Mouse (Mus musculus) cerebellum, adult 11-12 months (tissue): ENCODE data around the gene Spata2l.
"Not testable (repeated sequence)": the region's sequence is repeated elsewhere in the genome, so short reads cannot be mapped to it uniquely, and the experiment has no call there.

Experiments used
- DNase-seq: peaks from one replicate; pipeline ENCODE4 v3.0.0; 2022

Gene Spata2l

GRCm38 (mm10) chr8:123244382-123244781, 8.3 kb upstream of the Spata2l start:
- DNase-seq, result no peak

GRCm38 (mm10) chr8:123243053-123243452, 7.0 kb upstream of the Spata2l start:
- no peak for DNase-seq

GRCm38 (mm10) chr8:123242107-123242923, 6.3 kb upstream of the Spata2l start:
- DNase-seq, result no peak

- no peak for DNase-seq
Observed at GRCm38 (mm10) chr8:123239398-123239797, 3.4 kb upstream of the Spata2l start.

DNA sequence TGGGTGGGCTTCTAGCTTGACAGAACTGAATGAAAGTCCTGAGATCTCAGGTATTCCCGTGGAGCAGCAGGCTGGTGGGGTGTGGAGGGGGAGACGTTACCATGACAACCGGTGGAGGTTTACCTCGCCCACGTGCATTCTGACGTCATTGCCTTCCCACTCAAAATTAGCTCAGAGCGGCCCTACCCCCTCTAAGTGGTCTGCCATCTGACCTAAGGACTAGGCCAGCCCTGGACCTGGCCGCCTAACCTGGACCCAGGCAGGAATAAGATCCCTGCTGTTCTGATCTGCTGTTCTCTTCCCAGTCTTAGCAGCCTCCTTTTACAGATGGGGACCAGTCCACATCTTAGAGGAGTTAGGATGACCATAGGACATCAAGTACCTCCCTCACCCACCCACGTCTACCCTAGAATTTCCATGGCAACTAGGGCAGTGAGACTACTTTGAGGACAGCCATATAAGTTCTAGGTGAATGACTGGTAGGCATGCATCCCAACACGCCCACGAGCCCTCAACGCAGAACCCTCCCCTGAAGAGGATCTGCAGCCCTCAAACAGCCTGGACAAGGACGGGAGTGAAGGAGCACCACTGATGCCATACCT, 1.0 kb downstream of the Spata2l start:
- DNase-seq, result peak; percentile 68

DNA sequence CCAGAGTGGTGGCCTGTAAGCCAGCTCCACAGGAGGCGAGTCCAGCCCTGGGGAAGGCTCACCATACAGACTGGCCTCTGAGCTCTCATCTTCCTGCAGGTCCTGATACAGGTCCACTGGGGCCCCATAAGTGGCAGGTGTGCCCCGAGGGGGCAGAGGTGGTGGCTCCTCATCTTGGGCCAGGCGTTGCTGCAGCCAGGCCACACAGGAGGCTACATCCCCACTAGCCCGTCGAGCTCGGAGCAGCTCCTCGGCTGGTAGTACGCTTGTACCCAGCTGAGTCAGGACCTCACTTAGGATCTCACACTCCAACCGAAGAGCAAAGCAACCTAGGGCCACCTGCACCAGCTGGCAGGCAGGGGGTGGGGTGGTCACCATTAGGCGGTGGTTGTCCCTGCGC, 2.3 kb downstream of the Spata2l start:
- DNase-seq, result no peak

- DNase-seq, result no peak
Observed at GRCm38 (mm10) chr8:123233300-123233699, 2.7 kb downstream of the Spata2l start.

DNA sequence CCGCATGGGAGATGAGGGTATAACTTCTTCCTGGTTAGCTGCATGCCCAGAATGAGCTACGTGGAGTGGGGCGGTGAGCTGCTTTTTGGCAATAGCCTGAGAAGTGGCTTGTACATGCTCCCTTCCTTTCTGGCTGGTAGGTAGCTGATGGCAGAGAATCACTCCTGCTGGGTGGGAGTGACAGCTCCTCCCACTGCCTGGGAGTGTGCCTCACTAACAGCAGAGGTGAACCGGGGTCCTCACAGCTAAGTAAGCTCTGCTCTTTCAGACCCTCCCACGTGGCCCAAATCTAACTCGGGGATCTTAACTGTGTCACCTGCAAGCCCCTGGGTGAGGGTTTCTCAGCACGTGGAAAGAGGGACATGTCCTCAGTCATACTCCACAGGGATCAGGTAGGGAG, 3.5 kb downstream of the Spata2l start:
- no peak for DNase-seq

DNA sequence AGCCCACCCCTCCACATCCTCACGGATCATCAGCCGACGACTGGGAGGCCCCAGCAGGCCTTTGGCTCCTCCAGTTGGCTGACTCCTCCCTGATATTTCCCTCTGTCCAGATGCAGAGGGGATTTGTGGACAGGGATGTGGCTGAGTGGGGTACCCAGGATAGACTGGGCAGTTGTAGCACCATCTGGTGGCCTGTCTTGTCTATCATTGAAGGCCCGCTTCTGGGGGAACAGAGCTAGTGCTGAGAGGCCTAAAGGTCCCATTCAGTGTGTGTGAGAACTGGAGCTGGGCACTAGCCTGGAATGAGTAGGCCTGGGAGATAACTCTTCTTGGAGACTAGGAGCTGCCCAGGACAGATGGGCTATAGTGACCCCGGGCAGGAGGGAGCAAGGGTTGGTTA, 4.3 kb downstream of the Spata2l start:
- no peak for DNase-seq

GRCm38 (mm10) chr8:123230326-123230725, 5.7 kb downstream of the Spata2l start:
- not testable (repeated sequence) for DNase-seq

- DNase-seq, result no peak
Observed at GRCm38 (mm10) chr8:123228416-123228815, 7.6 kb downstream of the Spata2l start.

DNA sequence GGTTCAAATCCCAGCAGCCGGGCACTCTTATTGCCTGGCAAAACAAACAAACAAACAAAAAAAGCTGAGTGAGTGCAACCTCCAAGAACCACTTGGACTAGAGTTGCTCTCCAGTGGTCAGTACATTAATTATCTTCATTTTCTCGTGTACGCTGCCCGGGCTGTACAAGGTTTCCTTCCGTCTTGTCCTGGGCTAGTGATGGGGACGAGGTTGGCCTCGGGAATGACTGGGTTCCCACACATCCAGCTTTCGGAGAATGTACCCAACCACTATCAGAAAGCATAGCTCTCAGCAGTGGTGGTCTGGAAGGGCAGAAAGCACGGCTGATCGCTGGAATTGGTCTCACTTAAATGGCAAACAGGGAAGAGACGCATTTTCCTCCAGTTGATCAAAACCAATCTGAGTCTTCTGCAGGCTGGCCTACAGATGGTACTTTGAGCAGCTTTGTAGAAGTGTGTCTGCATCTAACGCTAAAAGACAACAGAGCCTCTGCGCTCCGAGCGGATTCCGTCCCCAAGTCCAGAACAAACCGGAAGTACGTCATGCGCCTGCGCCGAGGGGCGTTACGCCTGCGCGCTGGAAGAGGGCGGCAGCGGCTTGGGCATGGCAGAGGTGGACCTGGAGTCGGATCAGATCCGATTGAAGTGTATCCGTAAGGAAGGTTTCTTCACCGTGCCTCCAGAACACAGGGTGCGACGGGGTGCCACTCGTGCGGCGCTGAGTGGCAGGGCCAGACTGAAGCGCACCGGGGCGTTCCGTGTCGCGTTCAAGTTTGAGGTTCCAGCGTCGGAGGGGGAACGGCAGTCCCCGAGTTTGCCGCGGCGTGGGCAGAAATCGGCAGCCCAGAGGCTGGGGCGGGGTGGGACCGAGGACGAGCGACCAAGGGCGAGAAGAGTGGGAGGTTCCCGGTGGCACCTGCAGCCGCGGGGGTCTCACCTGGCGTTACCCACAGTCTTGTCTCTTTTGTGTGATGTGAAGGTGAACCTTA, 11.5 kb downstream of the Spata2l start, which contains the start of gene Cdk10:
Gene Cdk10 (plus strand): TSS at position 565 of the 989 bp plus-strand sequence.
- peak; percentile 91 for DNase-seq

GRCm38 (mm10) chr8:123220917-123221316, 15.1 kb downstream of the Spata2l start:
- no peak for DNase-seq

DNA sequence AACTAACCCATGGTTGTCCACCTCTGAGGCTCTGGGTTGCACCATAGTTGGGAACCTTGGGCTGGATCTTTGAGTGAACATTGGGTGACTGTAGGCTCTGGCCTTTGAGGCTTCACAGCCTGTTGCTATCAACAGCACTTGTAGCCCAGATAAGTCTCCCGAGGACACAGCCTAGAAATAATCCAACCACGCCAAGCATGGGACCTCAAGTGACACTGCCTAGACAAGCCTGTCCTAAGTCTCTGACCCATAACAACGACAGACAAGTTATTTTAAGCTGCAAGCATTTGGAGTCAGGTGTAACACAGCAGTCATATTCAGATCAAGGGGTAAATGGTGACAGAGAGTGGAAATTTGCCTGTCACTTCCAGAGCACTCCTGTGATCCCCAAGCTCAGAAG, 20.6 kb downstream of the Spata2l start:
- DNase-seq, result no peak

- no peak for DNase-seq
Observed at GRCm38 (mm10) chr8:123213118-123213772, 22.8 kb downstream of the Spata2l start.

GRCm38 (mm10) chr8:123212321-123213117, 23.5 kb downstream of the Spata2l start, which contains the start of the genes Chmp1a and Spata33:
TSS of gene Chmp1a (minus strand) at chr8:123212763.
TSS of gene Spata33 (plus strand) at chr8:123212832.
- peak; percentile 90 for DNase-seq

GRCm38 (mm10) chr8:123211876-123212275, 24.2 kb downstream of the Spata2l start:
- DNase-seq, result no peak

GRCm38 (mm10) chr8:123203571-123203970, 32.5 kb downstream of the Spata2l start:
- no peak for DNase-seq

GRCm38 (mm10) chr8:123202288-123202687, 33.7 kb downstream of the Spata2l start:
- DNase-seq, result peak; percentile 39

GRCm38 (mm10) chr8:123199864-123200263, 36.2 kb downstream of the Spata2l start:
- DNase-seq, result no peak

DNA sequence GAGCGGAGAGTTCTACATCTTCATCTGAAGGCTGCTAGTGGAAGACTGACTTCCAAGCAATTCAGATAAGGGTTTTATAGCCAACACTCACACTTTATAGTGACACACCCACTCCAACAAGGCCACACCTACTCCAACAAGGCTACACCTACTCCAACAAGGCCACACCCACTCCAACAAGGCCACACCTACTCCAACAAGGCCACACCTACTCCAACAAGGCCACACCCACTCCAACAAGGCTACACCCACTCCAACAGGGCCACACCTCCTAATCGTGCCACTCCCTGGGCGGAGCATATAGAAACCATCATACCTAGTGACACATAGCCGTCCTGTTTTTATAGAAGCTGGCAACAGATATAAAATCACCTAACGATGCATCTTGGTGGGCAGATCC, 39.0 kb downstream of the Spata2l start:
- DNase-seq, result not testable (repeated sequence)

DNA sequence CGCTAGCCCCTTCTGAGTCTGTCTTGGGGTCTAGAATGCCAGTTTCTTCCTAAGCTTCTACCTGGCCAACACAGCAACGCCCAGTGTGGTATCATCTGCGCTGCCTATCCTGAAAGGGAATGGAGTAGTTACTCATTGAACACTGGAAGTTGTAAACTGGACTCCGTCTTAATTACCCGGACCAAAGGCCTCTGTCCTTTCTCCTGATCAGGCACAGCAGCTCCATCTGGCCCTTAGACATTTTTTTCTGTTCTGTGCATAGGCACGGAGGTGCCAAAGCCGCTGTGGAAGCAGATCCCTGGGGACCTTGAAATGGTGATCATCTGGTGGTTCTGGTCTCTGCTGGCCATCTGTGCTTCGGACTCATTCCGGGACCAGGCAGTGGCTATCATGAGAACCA, 42.3 kb downstream of the Spata2l start:
- no peak for DNase-seq
